Mouse (Mus musculus) left cerebral cortex, postnatal 10 days (tissue): ENCODE measurements around the gene Prex1. TPM values are rescaled to one million over a fixed set of nuclear protein-coding genes. Genes with fewer than 3 reads are reported as not detected.

Experiments used
- DNase-seq, 2 experiments: peaks; one replicate each; pipeline ENCODE4 v3.0.0; 2021 to 2022; ENCODE audit warnings: low spot score in 2 of 2, mixed read lengths in 1 of 2; ENCODE audit errors: extremely low spot score in 1 of 2
- intact Hi-C: fragments of 180-260 bp; cut with DNase I; formaldehyde crosslinking; loops from one replicate; pipeline ENCODE4 v1.15.1; 2025
- total RNA-seq, 2 experiments: library from RNA; stranded (reverse); gene quantifications; 2 replicates each; pipeline ENCODE4 v1.2.3; 2021

Gene Prex1
- total RNA-seq, 2 experiments from 2014 or later = 90.8 to 102 TPM

DNA sequence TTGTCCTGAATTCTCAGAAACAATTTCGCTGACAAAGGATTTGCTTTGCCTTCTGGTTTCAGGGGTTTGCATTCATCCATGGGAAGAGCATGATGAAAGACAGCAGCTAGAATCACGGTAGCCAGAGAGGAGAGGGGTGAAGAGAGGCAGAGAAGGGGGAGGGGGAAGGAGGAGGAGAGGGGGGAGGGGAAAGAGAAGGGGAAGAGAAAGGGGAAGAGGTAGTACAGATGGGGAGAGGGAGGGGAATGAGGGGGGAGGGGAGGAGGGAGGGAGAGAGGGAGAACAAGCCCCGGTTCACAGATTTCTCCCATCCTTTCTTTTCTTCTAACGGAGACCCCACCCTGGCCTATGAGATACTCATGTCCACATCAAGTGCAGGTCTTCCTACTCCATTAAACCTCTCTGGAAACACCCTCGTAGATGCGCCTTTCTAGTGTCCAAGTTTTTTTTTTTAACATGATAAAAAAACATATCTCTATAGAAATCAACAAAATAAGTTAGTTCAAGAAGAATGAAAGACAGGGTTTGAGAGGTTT is 196.7 kb downstream of the Prex1 start:
- DNase-seq = no peak
- intact Hi-C loops = no loop called here

Other genes starting within 250 kb of the Prex1 start
- 1 to 10 TPM; 6.5 to 8.8 TPM for gene Trp53rkb, start 78.7 kb upstream of the Prex1 start, total RNA-seq
- gene Arfgef2, start 91.8 kb upstream of the Prex1 start, total RNA-seq = 10 to 100 TPM; 39.5 to 44.2 TPM
- gene Cse1l, start 192.2 kb upstream of the Prex1 start, total RNA-seq = 10 to 100 TPM; 73.5 to 76.0 TPM